Mouse (Mus musculus) cerebellum, adult 18-20 months (tissue): ENCODE results near the gene Plac8.

ENCODE experiments used
- DNase-seq, 2 experiments: peaks; one replicate each; pipeline ENCODE4 v3.0.0; 2021

The Plac8 gene

GRCm38 (mm10) chr5:100572069-100572468, at the start of gene Plac8:
Plac8 (minus strand) TSS chr5:100572245.
- no peak for DNase-seq

GRCm38 (mm10) chr5:100620952-100621351, 48.9 kb upstream of the Plac8 start:
- no peak for DNase-seq

- DNase-seq = no peak
Observed at GRCm38 (mm10) chr5:100619586-100620275, 47.7 kb upstream of the Plac8 start.

- no peak for DNase-seq
Observed at GRCm38 (mm10) chr5:100613896-100614768, 42.1 kb upstream of the Plac8 start.

- DNase-seq = no peak
Observed at GRCm38 (mm10) chr5:100607868-100608267, 35.8 kb upstream of the Plac8 start.

- no peak for DNase-seq
Observed at GRCm38 (mm10) chr5:100607090-100607762, 35.2 kb upstream of the Plac8 start.

- no peak for DNase-seq
Observed at GRCm38 (mm10) chr5:100605828-100606229, 33.8 kb upstream of the Plac8 start.

- no peak for DNase-seq
Observed at GRCm38 (mm10) chr5:100604061-100604460, 32.0 kb upstream of the Plac8 start.

GRCm38 (mm10) chr5:100601864-100602263, 29.8 kb upstream of the Plac8 start:
- DNase-seq = no peak

GRCm38 (mm10) chr5:100598961-100599463, 27.0 kb upstream of the Plac8 start:
- DNase-seq = no peak

- DNase-seq = no peak
Observed at GRCm38 (mm10) chr5:100597886-100598485, 25.9 kb upstream of the Plac8 start.

- no peak for DNase-seq
Observed at GRCm38 (mm10) chr5:100595999-100596398, 24.0 kb upstream of the Plac8 start.

GRCm38 (mm10) chr5:100594803-100595467, 22.9 kb upstream of the Plac8 start:
- no peak for DNase-seq

GRCm38 (mm10) chr5:100590505-100590904, 18.5 kb upstream of the Plac8 start:
- no peak for DNase-seq

- DNase-seq = no peak
Observed at GRCm38 (mm10) chr5:100587626-100588025, 15.6 kb upstream of the Plac8 start.

GRCm38 (mm10) chr5:100587136-100587535, 15.1 kb upstream of the Plac8 start:
- no peak for DNase-seq

GRCm38 (mm10) chr5:100585657-100586056, 13.6 kb upstream of the Plac8 start:
- DNase-seq = no peak

GRCm38 (mm10) chr5:100585206-100585644, 13.2 kb upstream of the Plac8 start:
- no peak for DNase-seq

- no peak for DNase-seq
Observed at GRCm38 (mm10) chr5:100583066-100583465, 11.0 kb upstream of the Plac8 start.

- DNase-seq = no peak
Observed at GRCm38 (mm10) chr5:100582435-100582826, 10.4 kb upstream of the Plac8 start.

GRCm38 (mm10) chr5:100581622-100582434, 9.8 kb upstream of the Plac8 start:
- DNase-seq = no peak
